Mouse (Mus musculus) heart, postnatal 0 days (tissue): ENCODE results near the gene Tcl1b5.

ENCODE experiments used
- CTCF ChIP-seq: IDR thresholded peaks from 2 replicates; pipeline ENCODE4 v1.5.1; 2016; ENCODE audit warnings: antibody characterized with exemption, control low read depth, low read depth
- EP300 ChIP-seq: IDR thresholded peaks from 2 replicates; pipeline ENCODE4 v1.6.1; 2016; ENCODE audit warnings: antibody characterized with exemption, low read depth

- TF ChIP-seq EP300 (no peak), CTCF (no peak)
Measured at GRCm38 (mm10) chr12:105222601-105223319, 46.6 kb downstream of the Tcl1b5 start, which contains the start of gene Tcl1.
